Mouse (Mus musculus) left cerebral cortex, adult 2 months (tissue): ENCODE measurements around the gene Umps. TPM values are rescaled to one million over a fixed set of nuclear protein-coding genes. Genes with fewer than 3 reads are reported as not detected.

Experiments
- DNase-seq, 2 experiments: peaks; one replicate each; pipeline ENCODE4 v3.0.0; 2021 to 2022; ENCODE audit warnings: low spot score in 2 of 2, mixed read lengths in 1 of 2; ENCODE audit errors: extremely low spot score in 1 of 2
- H3K27ac ChIP-seq: fragments of 200-600 bp; 2 replicates; pipeline ENCODE4 v1.8.1; 2022
- H3K4me3 ChIP-seq: fragments of 200-600 bp; 2 replicates; pipeline ENCODE4 v1.8.1; 2022
- CTCF ChIP-seq: fragments of 200-600 bp; IDR thresholded peaks from 2 replicates; pipeline ENCODE4 v1.8.1; 2022; ENCODE audit warnings: antibody characterized with exemption, mild to moderate bottlenecking, moderate library complexity
- intact Hi-C: fragments of 180-260 bp; cut with DNase I; formaldehyde crosslinking; loops from one replicate; pipeline ENCODE4 v1.15.1; 2025
- total RNA-seq, 2 experiments: library from RNA; stranded (reverse); gene quantifications; 2 replicates each; pipeline ENCODE4 v1.2.3; 2021

Gene Umps
- total RNA-seq, 2 experiments from 2014 or later: 14.4 to 15.0 TPM

- intact Hi-C loops: loop anchor here (1.0 kb wide), 1 partner anchor 131 kb away; no protein-coding TSS in a partner anchor
- peak; percentile 68 to 78 for DNase-seq
- Histone ChIP-seq H3K4me3 (no peak overlapping the region), H3K27ac (no peak overlapping the region)
- TF ChIP-seq CTCF: peak; percentile 89
Observed at GRCm38 (mm10) chr16:33950830-33951229, 16.0 kb downstream of the Umps start.

GRCm38 (mm10) chr16:33950386-33950785, 16.5 kb downstream of the Umps start:
- no peak for DNase-seq
- H3K27ac ChIP-seq: no peak overlapping the region
- no peak; the same call in 1 of the 2 replicates for TF ChIP-seq CTCF
- H3K4me3 ChIP-seq: no peak overlapping the region
- intact Hi-C loops: no loop called here

GRCm38 (mm10) chr16:33947664-33948571, 18.9 kb downstream of the Umps start:
- intact Hi-C loops: no loop called here
- no peak for DNase-seq
- TF ChIP-seq CTCF: no peak
- Histone ChIP-seq H3K27ac (no peak overlapping the region), H3K4me3 (no peak overlapping the region)

- Histone ChIP-seq H3K4me3 (no peak overlapping the region), H3K27ac (no peak overlapping the region)
- no peak for TF ChIP-seq CTCF
- intact Hi-C loops: no loop called here
- DNase-seq: no peak
Observed at GRCm38 (mm10) chr16:33946021-33946420, 20.8 kb downstream of the Umps start.

- TF ChIP-seq CTCF: no peak
- intact Hi-C loops: no loop called here
- Histone ChIP-seq H3K4me3 (no peak overlapping the region), H3K27ac (no peak overlapping the region)
- DNase-seq: no peak
Observed at GRCm38 (mm10) chr16:33944772-33945171, 22.1 kb downstream of the Umps start.

GRCm38 (mm10) chr16:33944126-33944525, 22.7 kb downstream of the Umps start:
- TF ChIP-seq CTCF: no peak
- H3K4me3 ChIP-seq: no peak overlapping the region
- intact Hi-C loops: no loop called here
- H3K27ac ChIP-seq: no peak overlapping the region
- no peak for DNase-seq

- DNase-seq: no peak
- no peak for TF ChIP-seq CTCF
- intact Hi-C loops: no loop called here
- H3K4me3 ChIP-seq: no peak overlapping the region
- no peak overlapping the region for H3K27ac ChIP-seq
Observed at GRCm38 (mm10) chr16:33943388-33943787, 23.4 kb downstream of the Umps start.

GRCm38 (mm10) chr16:33942341-33942740, 24.5 kb downstream of the Umps start:
- DNase-seq: no peak
- no peak overlapping the region for H3K27ac ChIP-seq
- no peak for TF ChIP-seq CTCF
- intact Hi-C loops: no loop called here
- H3K4me3 ChIP-seq: no peak overlapping the region

GRCm38 (mm10) chr16:33941271-33941781, 25.5 kb downstream of the Umps start:
- Histone ChIP-seq H3K4me3 (no peak overlapping the region), H3K27ac (no peak overlapping the region)
- DNase-seq: peak in 1 of 2 experiments; percentile 39
- intact Hi-C loops: no loop called here
- TF ChIP-seq CTCF: no peak

GRCm38 (mm10) chr16:33940095-33940494, 26.7 kb downstream of the Umps start:
- TF ChIP-seq CTCF: no peak
- intact Hi-C loops: no loop called here
- Histone ChIP-seq H3K4me3 (no peak overlapping the region), H3K27ac (no peak overlapping the region)
- DNase-seq: no peak

- intact Hi-C loops: no loop called here
- Histone ChIP-seq H3K27ac (no peak overlapping the region), H3K4me3 (no peak overlapping the region)
- TF ChIP-seq CTCF: no peak
- DNase-seq: no peak
Observed at GRCm38 (mm10) chr16:33939636-33940035, 27.2 kb downstream of the Umps start.

GRCm38 (mm10) chr16:33939133-33939531, 27.7 kb downstream of the Umps start:
- intact Hi-C loops: no loop called here
- no peak for TF ChIP-seq CTCF
- Histone ChIP-seq H3K4me3 (no peak overlapping the region), H3K27ac (no peak overlapping the region)
- no peak for DNase-seq
